ENCODE assay signal across 10 mouse cellular contexts in the genomic region with DNA sequence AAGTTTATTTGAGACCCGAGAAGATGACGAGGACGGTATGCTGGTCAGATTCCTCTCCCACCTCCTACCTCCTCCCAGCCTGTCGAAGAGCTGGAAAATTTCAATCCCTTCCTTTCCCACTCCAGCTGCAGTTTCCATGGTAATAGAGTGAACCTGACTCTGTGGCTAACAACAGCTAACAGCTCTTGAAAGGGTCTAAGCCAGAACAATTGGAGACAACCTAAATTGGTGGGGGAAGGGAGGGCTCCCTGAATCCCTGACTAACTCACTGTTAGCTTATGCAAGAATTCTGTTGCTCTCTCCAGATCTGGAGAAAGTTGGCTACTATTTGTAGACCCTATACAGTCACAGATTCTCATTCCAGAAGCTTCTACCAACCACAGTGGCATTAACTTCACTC. TPM values are rescaled to one million over a fixed set of nuclear protein-coding genes. Genes with fewer than 3 reads are reported as not detected.
DNase-seq lines count a peak whose midpoint lies in the region; ATAC-seq and TF ChIP-seq lines count a peak whose summit lies in the region.
"Had no signal": no experiment of that assay in that cellular context is flagged by ENCODE, and none has a peak within 500 bp of the region (broad histone marks: within the 10 kb centered on the region; RNA-seq: fewer than 3 reads in every experiment).

No protein-coding gene starts in this region.

- no peaks in the 10 kb centered on the region for H3K79me2 ChIP-seq in heart, adult 2 months (replicated peaks; ENCODE audit: control insufficient read depth, insufficient read depth, low read length)

- H3K27me3 ChIP-seq in heart, embryonic 16.5 days (ENCODE audit: control insufficient read depth, insufficient read depth, low read length), result no peaks in the 10 kb centered on the region
- H3K27me3 ChIP-seq in embryonic facial prominence, embryonic 12.5 days, result no peaks in the 10 kb centered on the region
- H3K27me3 ChIP-seq in hindbrain, embryonic 14.5 days (ENCODE audit: control insufficient read depth, insufficient read depth, low read length), result no peaks in the 10 kb centered on the region
- H3K27me3 ChIP-seq in midbrain, postnatal 0 days (ENCODE audit: insufficient read depth, low read length), result no peaks in the 10 kb centered on the region
- H3K27me3 ChIP-seq in heart, adult 2 months (ENCODE audit: control insufficient read depth, insufficient read depth, low read length), result no peaks in the 10 kb centered on the region

- no peak for DNase-seq in heart, adult 9 months (ENCODE audit: low spot score in 2 of 2)
- DNase-seq in hindbrain, embryonic 14.5 days (ENCODE audit: low spot score), result no peak
- peak; percentile 68 for DNase-seq in midbrain, postnatal 0 days (ENCODE audit: low spot score)
- DNase-seq in adrenal gland, postnatal 10 days, result no peak
- DNase-seq in cerebellum, postnatal 36 days, result no peak
- DNase-seq in heart, adult 2 months, result no peak
- DNase-seq: liver, postnatal 0 days had no signal

- no peak overlapping the region for H3K4me3 ChIP-seq in heart, embryonic 16.5 days (ENCODE audit: low read length)
- no peak overlapping the region for H3K4me3 ChIP-seq in embryonic facial prominence, embryonic 12.5 days
- H3K4me3 ChIP-seq in hindbrain, embryonic 14.5 days (replicated peaks; ENCODE audit: low read length), result no peak overlapping the region
- no peak overlapping the region for H3K4me3 ChIP-seq in midbrain, postnatal 0 days (ENCODE audit: low read depth, low read length)
- no peak overlapping the region for H3K4me3 ChIP-seq in heart, adult 2 months

- H3K4me1 ChIP-seq in heart, embryonic 16.5 days (ENCODE audit: control insufficient read depth, insufficient read depth, low read length), result no peaks in the 10 kb centered on the region
- H3K4me1 ChIP-seq in embryonic facial prominence, embryonic 12.5 days, result peaks cover 10% of the 10 kb centered on the region
- peaks cover 11% of the 10 kb centered on the region; the same call in 1 of the 2 replicates for H3K4me1 ChIP-seq in hindbrain, embryonic 14.5 days (replicated peaks; ENCODE audit: control insufficient read depth, insufficient read depth, low read length)
- peaks cover 11% of the 10 kb centered on the region; the same call in 1 of the 2 replicates for H3K4me1 ChIP-seq in midbrain, postnatal 0 days (ENCODE audit: insufficient read depth, low read length)
- H3K4me1 ChIP-seq in heart, adult 2 months (ENCODE audit: control insufficient read depth, insufficient read depth, low read length), result no peaks in the 10 kb centered on the region

- TF ChIP-seq CTCF in midbrain, postnatal 0 days (IDR thresholded peaks at IDR 0.05), result no peak
- no peak for TF ChIP-seq CTCF in heart, adult 2 months (IDR thresholded peaks at IDR 0.05)

- H3K9me3 ChIP-seq in heart, embryonic 16.5 days (replicated peaks; ENCODE audit: control insufficient read depth, low read length), result no peaks in the 10 kb centered on the region
- H3K9me3 ChIP-seq in embryonic facial prominence, embryonic 12.5 days, result no peaks in the 10 kb centered on the region
- H3K9me3 ChIP-seq in hindbrain, embryonic 14.5 days (ENCODE audit: control insufficient read depth, low read length), result no peaks in the 10 kb centered on the region
- no peaks in the 10 kb centered on the region for H3K9me3 ChIP-seq in midbrain, postnatal 0 days (ENCODE audit: low read length)

- no peaks in the 10 kb centered on the region for H3K36me3 ChIP-seq in heart, embryonic 16.5 days (ENCODE audit: control insufficient read depth, insufficient read depth)
- H3K36me3 ChIP-seq in embryonic facial prominence, embryonic 12.5 days, result no peaks in the 10 kb centered on the region
- H3K36me3 ChIP-seq in hindbrain, embryonic 14.5 days (replicated peaks; ENCODE audit: control insufficient read depth, insufficient read depth), result no peaks in the 10 kb centered on the region
- no peaks in the 10 kb centered on the region for H3K36me3 ChIP-seq in midbrain, postnatal 0 days (ENCODE audit: insufficient read depth, low read length)
- H3K36me3 ChIP-seq in heart, adult 2 months (ENCODE audit: control insufficient read depth, insufficient read depth, low read length), result no peaks in the 10 kb centered on the region

- WGBS in heart, embryonic 16.5 days, result 37% methylated on average over 4 of the region's 4 CpGs
- 25% methylated on average over 4 of the region's 4 CpGs for WGBS in embryonic facial prominence, embryonic 12.5 days
- WGBS in hindbrain, embryonic 14.5 days, result 9% methylated on average over 4 of the region's 4 CpGs
- 10% methylated on average over 4 of the region's 4 CpGs for WGBS in midbrain, postnatal 0 days
- WGBS in heart, adult 2 months, result 33% methylated on average over 4 of the region's 4 CpGs

- peak; percentile 10; the same call in 1 of the 2 replicates for ATAC-seq in heart, embryonic 16.5 days (replicated peaks; ENCODE audit: extremely low read depth, insufficient read depth, low FRiP score)
- peak; percentile 58; the same call in 1 of the 2 replicates for ATAC-seq in embryonic facial prominence, embryonic 12.5 days (ENCODE audit: insufficient number of reproducible peaks, insufficient read depth, low FRiP score, low TSS enrichment)
- peak; percentile 67 for ATAC-seq in hindbrain, embryonic 14.5 days (ENCODE audit: low FRiP score)
- ATAC-seq in midbrain, postnatal 0 days (ENCODE audit: low FRiP score), result peak; percentile 85
- ATAC-seq: liver, postnatal 0 days had no signal

- no peak for TF ChIP-seq POLR2A in heart, adult 2 months (IDR thresholded peaks at IDR 0.05; ENCODE audit: insufficient read depth, low read depth, low read length)

- intact Hi-C loops in heart, adult 2 months (cut with DNase I), result no loop called here

- H3K4me2 ChIP-seq in heart, embryonic 16.5 days (ENCODE audit: low read depth, low read length), result no peak overlapping the region
- no peak overlapping the region for H3K4me2 ChIP-seq in embryonic facial prominence, embryonic 12.5 days (replicated peaks)
- no peak overlapping the region for H3K4me2 ChIP-seq in hindbrain, embryonic 14.5 days (replicated peaks)
- H3K4me2 ChIP-seq in midbrain, postnatal 0 days (ENCODE audit: low read depth, low read length, poor library complexity, severe bottlenecking), result no peak overlapping the region

- H3K27ac ChIP-seq in heart, embryonic 16.5 days (ENCODE audit: low read length), result no peak overlapping the region
- H3K27ac ChIP-seq in embryonic facial prominence, embryonic 12.5 days, result peak overlapping the region; percentile 65
- 0 out of 2 replicates have a peak overlapping the region, but pooled peaks have one; percentile 33 for H3K27ac ChIP-seq in hindbrain, embryonic 14.5 days
- peak overlapping the region; percentile 67; the same call in 1 of the 2 replicates for H3K27ac ChIP-seq in midbrain, postnatal 0 days (ENCODE audit: low read depth, low read length)
- H3K27ac ChIP-seq in heart, adult 2 months, result no peak overlapping the region

- H3K9ac ChIP-seq in heart, embryonic 16.5 days (ENCODE audit: low read length), result no peak overlapping the region
- H3K9ac ChIP-seq in embryonic facial prominence, embryonic 12.5 days, result no peak overlapping the region
- H3K9ac ChIP-seq in hindbrain, embryonic 14.5 days, result no peak overlapping the region
- H3K9ac ChIP-seq in midbrain, postnatal 0 days (replicated peaks; ENCODE audit: low read length, poor library complexity, severe bottlenecking), result no peak overlapping the region
- no peak overlapping the region for H3K9ac ChIP-seq in heart, adult 2 months (ENCODE audit: low read depth, low read length)
- H3K9ac ChIP-seq: liver, postnatal 0 days had no signal

- no peak for TF ChIP-seq EP300 in heart, adult 2 months (IDR thresholded peaks at IDR 0.05; ENCODE audit: insufficient read depth, low read depth, low read length)

RNA-seq across cellular contexts. Expression of a gene that starts 23.1 kb away (rescaled TPM):
- 5.9 and 6.1 TPM in 2 replicates for polyA plus RNA-seq in heart, embryonic 16.5 days (2015; fragmentation: Nextera tagmentation; extraction: Ambion mirVana)
- 16.2 and 19.2 TPM in 2 replicates for polyA plus RNA-seq in embryonic facial prominence, embryonic 12.5 days (2016; fragmentation: Nextera tagmentation; extraction: Ambion mirVana)
- 29.0 and 29.4 TPM in 2 replicates for polyA plus RNA-seq in hindbrain, embryonic 14.5 days (2014; fragmentation: Nextera tagmentation; extraction: Ambion mirVana)
- total RNA-seq in midbrain, postnatal 0 days (2014; rRNA removed), result 101 and 117 TPM in 2 replicates
- polyA plus RNA-seq in midbrain, postnatal 0 days (2015; fragmentation: Nextera tagmentation; extraction: Ambion mirVana), result 33.2 and 43.3 TPM in 2 replicates
- total RNA-seq in adrenal gland, postnatal 10 days (2021), result 1 to 10 TPM; 2.8 to 4.0 TPM
- under 1 TPM in 1 of 2 experiments, not detected in 1; 0.11 TPM for total RNA-seq in heart, adult 2 months (2021)
- polyA plus RNA-seq in heart, adult 2 months (2012; rRNA removed), result 0.16 and 0.26 TPM in 2 replicates
- polyA plus RNA-seq: spleen, adult 2 months had no signal

RNA-seq across cellular contexts. Expression of a gene that starts 23.2 kb away (rescaled TPM):
- polyA plus RNA-seq in heart, embryonic 16.5 days (2015; fragmentation: Nextera tagmentation; extraction: Ambion mirVana), result 86.6 and 88.1 TPM in 2 replicates
- 264 and 269 TPM in 2 replicates for polyA plus RNA-seq in embryonic facial prominence, embryonic 12.5 days (2016; fragmentation: Nextera tagmentation; extraction: Ambion mirVana)
- polyA plus RNA-seq in hindbrain, embryonic 14.5 days (2014; fragmentation: Nextera tagmentation; extraction: Ambion mirVana), result 111 and 133 TPM in 2 replicates
- total RNA-seq in midbrain, postnatal 0 days (2014; rRNA removed), result 150 and 171 TPM in 2 replicates
- polyA plus RNA-seq in midbrain, postnatal 0 days (2015; fragmentation: Nextera tagmentation; extraction: Ambion mirVana), result 74.5 and 92.9 TPM in 2 replicates
- total RNA-seq in adrenal gland, postnatal 10 days (2021), result 100 to 1,000 TPM in 1 of 2 experiments, 10 to 100 TPM in 1; 97.3 to 102 TPM
- 1 to 10 TPM; 5.9 to 8.0 TPM for total RNA-seq in heart, adult 2 months (2021)
- polyA plus RNA-seq in heart, adult 2 months (2012; rRNA removed), result 4.3 and 8.2 TPM in 2 replicates

RNA-seq across cellular contexts. Expression of a gene that starts 57.2 kb away (rescaled TPM):
- polyA plus RNA-seq in heart, embryonic 16.5 days (2015; fragmentation: Nextera tagmentation; extraction: Ambion mirVana), result 6.6 and 11.6 TPM in 2 replicates
- 4.7 and 5.1 TPM in 2 replicates for polyA plus RNA-seq in embryonic facial prominence, embryonic 12.5 days (2016; fragmentation: Nextera tagmentation; extraction: Ambion mirVana)
- polyA plus RNA-seq in hindbrain, embryonic 14.5 days (2014; fragmentation: Nextera tagmentation; extraction: Ambion mirVana), result 7.1 and 7.5 TPM in 2 replicates
- 32.8 and 47.4 TPM in 2 replicates for total RNA-seq in midbrain, postnatal 0 days (2014; rRNA removed)
- 9.0 and 10.0 TPM in 2 replicates for polyA plus RNA-seq in midbrain, postnatal 0 days (2015; fragmentation: Nextera tagmentation; extraction: Ambion mirVana)
- total RNA-seq in adrenal gland, postnatal 10 days (2021), result 10 to 100 TPM; 28.9 to 33.8 TPM
- total RNA-seq in heart, adult 2 months (2021), result 1 to 10 TPM; 3.8 to 4.2 TPM
- polyA plus RNA-seq in heart, adult 2 months (2012; rRNA removed), result 0.57 and 3.1 TPM in 2 replicates

Comparison
In these comparisons a context has a peak if more than half of its experiments do, and no peak if none do; other contexts are left out.
1. ATAC-seq: peak in every context shown above with its lines; median percentile 85 in midbrain, postnatal 0 days; 67 in hindbrain, embryonic 14.5 days; 58 in embryonic facial prominence, embryonic 12.5 days; 10 in heart, embryonic 16.5 days.
2. H3K27ac ChIP-seq: peak in embryonic facial prominence, embryonic 12.5 days (single experiment), hindbrain, embryonic 14.5 days (single experiment) and midbrain, postnatal 0 days (single experiment); none in heart, embryonic 16.5 days (single experiment) and heart, adult 2 months (single experiment).